Mouse (Mus musculus): ENCODE measurements around the gene Xrra1. TPM values are rescaled to one million over a fixed set of nuclear protein-coding genes. Genes with fewer than 3 reads are reported as not detected.

The Xrra1 gene
- total and polyA plus RNA-seq, 3 experiments = 0.58 to 1.2 TPM; not detected in 1

- Histone ChIP-seq H3K36me3 (ENCODE audit: control insufficient read depth in 1 of 2, insufficient read depth in 2 of 2, low read length in 2 of 2) (peaks cover 0 to 24% of the 10 kb centered on the region in 2 experiments; a peak in 2 of 4 replicates), H3K4me3 (ENCODE audit: control insufficient read depth in 1 of 2, insufficient read depth in 1 of 2, low read depth in 2 of 2, low read length in 2 of 2) (no peak overlapping the region), H3K27me3 (ENCODE audit: control insufficient read depth in 1 of 2, insufficient read depth in 2 of 2, low read length in 2 of 2) (no peaks in the 10 kb centered on the region), H3K4me1 (ENCODE audit: control insufficient read depth in 1 of 2, insufficient read depth in 2 of 2, low read length in 2 of 2) (peaks cover 9 to 15% of the 10 kb centered on the region in 2 experiments), H3K79me2 (ENCODE audit: control insufficient read depth, insufficient read depth, low read length, poor library complexity) (peaks cover 1% of the 10 kb centered on the region; the same call in 1 of the 2 replicates), H3K9ac (ENCODE audit: control insufficient read depth, low read depth, low read length, poor library complexity, severe bottlenecking) (no peak overlapping the region), H3K27ac (ENCODE audit: control insufficient read depth, low read depth, low read length) (peak overlapping the region; percentile 59), H3K9me3 (replicated peaks; ENCODE audit: insufficient read depth, low read length) (no peaks in the 10 kb centered on the region)
- no peak for TF ChIP-seq ZC3H11A (IDR thresholded peaks at IDR 0.05; ENCODE audit: low read depth, low read length)
- no peak for DNase-seq (ENCODE audit: low read depth, low spot score)
These were observed 104.4 kb downstream of the Xrra1 start for GRCm38 (mm10) chr7:99963237-99963860.

- Histone ChIP-seq H3K9me3 (replicated peaks; ENCODE audit: insufficient read depth, low read length) (no peaks in the 10 kb centered on the region), H3K79me2 (ENCODE audit: control insufficient read depth, insufficient read depth, low read length, poor library complexity) (peaks cover 3% of the 10 kb centered on the region; the same call in 1 of the 2 replicates), H3K27ac (ENCODE audit: control insufficient read depth, low read depth, low read length) (no peak overlapping the region), H3K9ac (ENCODE audit: control insufficient read depth, low read depth, low read length, poor library complexity, severe bottlenecking) (no peak overlapping the region), H3K4me3 (ENCODE audit: control insufficient read depth in 1 of 2, insufficient read depth in 1 of 2, low read depth in 2 of 2, low read length in 2 of 2) (no peak overlapping the region), H3K4me1 (ENCODE audit: control insufficient read depth in 1 of 2, insufficient read depth in 2 of 2, low read length in 2 of 2) (peaks cover 9 to 15% of the 10 kb centered on the region in 2 experiments), H3K36me3 (ENCODE audit: control insufficient read depth in 1 of 2, insufficient read depth in 2 of 2, low read length in 2 of 2) (peaks cover 0 to 24% of the 10 kb centered on the region in 2 experiments; a peak in 2 of 4 replicates), H3K27me3 (ENCODE audit: control insufficient read depth in 1 of 2, insufficient read depth in 2 of 2, low read length in 2 of 2) (no peaks in the 10 kb centered on the region)
- TF ChIP-seq ZC3H11A (IDR thresholded peaks at IDR 0.05; ENCODE audit: low read depth, low read length) = no peak
- no peak for DNase-seq (ENCODE audit: low read depth, low spot score)
These were observed 106.3 kb downstream of the Xrra1 start for GRCm38 (mm10) chr7:99965020-99965841.

GRCm38 (mm10) chr7:99966011-99966721, 107.2 kb downstream of the Xrra1 start:
- peaks cover 3% of the 10 kb centered on the region; the same call in 1 of the 2 replicates for H3K79me2 ChIP-seq (ENCODE audit: control insufficient read depth, insufficient read depth, low read length, poor library complexity)
- no peak overlapping the region for H3K9ac ChIP-seq (ENCODE audit: control insufficient read depth, low read depth, low read length, poor library complexity, severe bottlenecking)
- DNase-seq (ENCODE audit: low read depth, low spot score) = no peak
- H3K27me3 ChIP-seq (ENCODE audit: control insufficient read depth in 1 of 2, insufficient read depth in 2 of 2, low read length in 2 of 2) = no peaks in the 10 kb centered on the region
- peaks cover 0 to 22% of the 10 kb centered on the region in 2 experiments; a peak in 2 of 4 replicates for H3K36me3 ChIP-seq (ENCODE audit: control insufficient read depth in 1 of 2, insufficient read depth in 2 of 2, low read length in 2 of 2)
- no peak overlapping the region for H3K4me3 ChIP-seq (ENCODE audit: control insufficient read depth in 1 of 2, insufficient read depth in 1 of 2, low read depth in 2 of 2, low read length in 2 of 2)
- no peaks in the 10 kb centered on the region for H3K9me3 ChIP-seq (replicated peaks; ENCODE audit: insufficient read depth, low read length)
- H3K4me1 ChIP-seq (ENCODE audit: control insufficient read depth in 1 of 2, insufficient read depth in 2 of 2, low read length in 2 of 2) = peaks cover 9 to 15% of the 10 kb centered on the region in 2 experiments
- H3K27ac ChIP-seq (ENCODE audit: control insufficient read depth, low read depth, low read length) = no peak overlapping the region
- TF ChIP-seq NRF1 (IDR thresholded peaks at IDR 0.05; ENCODE audit: insufficient read depth, low read depth, low read length, poor library complexity, severe bottlenecking) (no peak), MAX (IDR thresholded peaks at IDR 0.05; ENCODE audit: low read length) (no peak), MEF2A (IDR thresholded peaks at IDR 0.05; ENCODE audit: extremely low read depth, insufficient replicate concordance, low read depth, low read length, poor library complexity, severe bottlenecking) (no peak), TCF12 (IDR thresholded peaks at IDR 0.05; ENCODE audit: low read depth, low read length) (no peak), UBTF (IDR thresholded peaks at IDR 0.05; ENCODE audit: borderline replicate concordance, insufficient read depth, low read depth, low read length) (no peak), ZKSCAN1 (IDR thresholded peaks at IDR 0.05; ENCODE audit: low read depth, low read length) (no peak), RAD21 (IDR thresholded peaks at IDR 0.05; ENCODE audit: low read depth, low read length) (no peak), BHLHE40 (IDR thresholded peaks at IDR 0.05; ENCODE audit: borderline replicate concordance, low read depth, low read length) (no peak), USF2 (IDR thresholded peaks at IDR 0.05; ENCODE audit: borderline replicate concordance in 1 of 2, insufficient read depth in 1 of 2, low read depth in 1 of 2, low read length in 2 of 2) (no peak), MXI1 (IDR thresholded peaks at IDR 0.05; ENCODE audit: low read depth, low read length) (no peak), CHD2 (IDR thresholded peaks at IDR 0.05; ENCODE audit: low read length) (no peak), SMC3 (IDR thresholded peaks at IDR 0.05; ENCODE audit: low read depth, low read length) (no peak), MAFK (IDR thresholded peaks at IDR 0.05; ENCODE audit: borderline replicate concordance, low read depth, low read length) (no peak), KAT2A (conservative IDR thresholded peaks at IDR 0.05; ENCODE audit: low read depth, low read length) (no peak), CHD1 (IDR thresholded peaks at IDR 0.05; ENCODE audit: low read depth, low read length) (no peak), JUND (IDR thresholded peaks at IDR 0.05; ENCODE audit: low read depth, low read length) (no peak), MYB (IDR thresholded peaks at IDR 0.05; ENCODE audit: low read depth, low read length) (no peak), E2F4 (IDR thresholded peaks at IDR 0.05; ENCODE audit: borderline replicate concordance, low read depth, low read length) (no peak), TAL1 (IDR thresholded peaks at IDR 0.05; ENCODE audit: low read length) (no peak)

Data from MEL (cell line).